Mouse (Mus musculus) kidney, adult 9 months (tissue): Measurements from ENCODE around the gene Cnga1.

ENCODE experiments used
- DNase-seq: peaks from one replicate; pipeline ENCODE4 v3.0.0; 2022

Gene Cnga1

DNA sequence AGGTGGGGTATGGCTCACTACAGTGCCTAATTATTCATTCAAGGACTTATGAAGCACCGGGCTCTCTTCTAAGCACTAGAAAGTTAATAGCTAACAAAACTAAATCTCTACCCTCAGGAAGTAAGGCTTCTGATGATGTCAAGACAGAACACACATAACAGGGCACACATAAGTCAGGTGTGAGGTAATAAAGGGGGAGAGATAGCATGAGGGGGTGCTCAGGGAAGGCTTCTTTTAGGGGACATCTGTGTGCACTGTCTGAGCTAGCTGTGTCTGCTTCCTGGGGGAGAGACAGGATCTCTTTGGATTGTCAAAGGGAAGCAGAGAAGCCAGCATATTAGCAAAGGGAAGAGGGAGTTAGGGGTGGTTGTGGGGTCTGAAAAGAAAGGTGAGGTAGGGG, at the start of gene Cnga1:
Cnga1 (minus strand) TSS at position 101 of the 400 bp plus-strand sequence.
- no peak for DNase-seq

DNA sequence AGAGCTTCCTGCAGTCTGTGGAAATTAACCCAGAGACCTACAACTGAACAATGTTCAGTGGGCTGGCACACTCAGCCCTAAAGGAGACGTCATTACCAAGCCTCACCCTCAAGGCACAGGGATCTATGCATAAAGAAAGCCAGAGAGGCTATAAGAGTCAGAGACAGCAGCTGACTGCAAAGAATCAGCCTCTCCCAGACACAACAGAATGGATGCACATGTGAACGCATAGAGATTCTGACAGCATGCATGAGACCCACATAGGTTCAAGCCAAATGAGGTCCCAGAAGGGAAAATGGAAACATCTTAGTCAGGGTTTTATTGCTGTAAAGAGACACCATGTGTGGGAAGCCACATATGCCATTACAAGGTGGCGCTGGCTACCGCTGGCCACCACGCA, 46.4 kb upstream of the Cnga1 start:
- DNase-seq: no peak

DNA sequence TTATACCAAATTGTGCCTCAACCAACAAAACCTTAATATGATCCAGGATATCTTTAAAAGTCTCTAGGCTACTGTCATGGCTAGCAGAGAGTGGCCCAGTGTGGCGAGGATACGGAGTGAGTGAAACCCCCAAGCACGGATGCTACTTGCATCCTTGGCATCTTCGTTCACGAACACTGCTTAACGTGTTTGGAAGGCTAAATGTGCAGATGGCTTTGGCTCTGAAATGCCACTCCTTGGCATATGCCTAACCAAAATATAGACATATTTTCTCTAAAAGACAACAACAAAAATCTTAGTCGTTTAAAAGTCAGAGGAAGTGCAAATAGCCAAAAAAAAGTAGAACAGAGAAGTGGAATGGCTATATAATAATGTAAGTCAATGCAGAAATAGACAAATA, 45.5 kb upstream of the Cnga1 start:
- no peak for DNase-seq

DNA sequence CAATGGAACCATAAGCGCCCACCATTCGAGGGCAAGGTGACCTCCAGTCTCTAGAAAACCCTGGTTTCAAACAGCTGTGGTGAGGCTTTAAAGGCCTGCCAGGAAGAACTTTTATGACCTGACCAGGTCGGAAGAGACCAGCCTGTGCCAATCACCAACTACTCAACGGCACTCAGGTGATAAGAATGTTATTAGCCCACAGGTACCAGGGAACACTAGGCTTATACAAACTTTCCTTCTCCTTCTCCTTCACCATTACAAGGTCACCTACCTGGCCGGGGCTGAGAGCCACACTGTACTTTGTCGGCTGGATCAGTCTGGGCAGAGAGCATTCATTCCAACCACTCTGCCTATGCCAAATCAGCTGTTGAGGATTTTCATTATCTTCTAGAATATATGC, 37.4 kb upstream of the Cnga1 start:
- DNase-seq: peak; percentile 20

DNA sequence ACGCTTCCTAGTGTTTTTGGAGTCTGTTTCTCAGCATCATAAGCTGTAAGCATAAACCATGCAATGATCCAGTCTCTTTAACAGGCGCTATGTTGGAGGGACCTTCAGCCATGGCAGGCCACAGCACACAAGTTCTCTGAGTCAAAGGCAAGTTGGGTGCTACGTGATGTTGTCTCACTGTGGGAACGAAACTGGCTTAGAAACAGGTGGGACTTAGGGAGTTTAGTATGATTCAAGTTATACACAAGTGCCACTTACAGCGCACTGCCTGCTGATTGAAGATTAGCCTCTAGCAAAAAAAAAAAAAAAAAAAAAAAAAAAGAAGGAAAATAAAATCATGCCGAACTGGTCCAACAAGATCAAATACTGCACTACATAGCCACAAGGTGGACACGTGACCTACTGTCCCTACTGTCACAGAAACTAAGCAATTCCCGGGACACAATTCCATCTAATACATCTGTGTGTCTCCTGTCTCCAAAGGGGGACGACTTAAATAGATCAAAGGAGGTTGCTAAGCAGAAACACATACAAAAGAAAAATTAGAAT, 31.0 kb upstream of the Cnga1 start:
- peak; percentile 7 for DNase-seq

DNA sequence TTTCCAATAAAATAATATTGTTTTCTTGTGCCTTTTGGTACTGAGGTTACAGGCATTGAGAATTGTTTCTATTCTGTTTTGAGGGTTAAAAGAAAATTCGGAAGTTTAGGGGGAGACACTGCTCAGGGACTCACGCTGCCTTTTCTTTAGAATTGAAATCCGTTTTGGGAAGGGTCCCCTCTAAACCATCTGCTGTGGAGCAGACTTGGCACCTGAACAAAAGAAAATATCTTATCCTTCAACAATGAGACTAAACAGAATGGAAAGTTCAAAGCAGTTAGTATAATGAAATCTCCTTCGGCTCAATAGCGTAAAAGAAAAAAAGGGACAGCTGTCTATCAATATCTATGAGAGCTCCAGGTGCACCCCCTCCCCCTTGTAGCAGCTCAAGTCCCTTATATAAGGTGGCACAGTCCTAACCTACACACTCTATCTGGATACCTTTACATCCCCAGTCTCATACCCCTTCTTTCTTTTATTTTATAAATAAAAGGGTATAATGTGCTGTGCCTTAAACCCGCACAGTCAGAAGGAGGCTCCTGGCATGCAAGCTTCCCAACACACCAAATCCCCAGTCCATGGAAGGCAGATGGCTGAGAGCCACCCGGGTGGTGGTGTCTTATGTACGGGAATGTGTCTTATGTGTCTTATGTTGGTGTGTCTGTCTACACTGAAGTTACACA, 27.1 kb upstream of the Cnga1 start:
- DNase-seq: no peak

DNA sequence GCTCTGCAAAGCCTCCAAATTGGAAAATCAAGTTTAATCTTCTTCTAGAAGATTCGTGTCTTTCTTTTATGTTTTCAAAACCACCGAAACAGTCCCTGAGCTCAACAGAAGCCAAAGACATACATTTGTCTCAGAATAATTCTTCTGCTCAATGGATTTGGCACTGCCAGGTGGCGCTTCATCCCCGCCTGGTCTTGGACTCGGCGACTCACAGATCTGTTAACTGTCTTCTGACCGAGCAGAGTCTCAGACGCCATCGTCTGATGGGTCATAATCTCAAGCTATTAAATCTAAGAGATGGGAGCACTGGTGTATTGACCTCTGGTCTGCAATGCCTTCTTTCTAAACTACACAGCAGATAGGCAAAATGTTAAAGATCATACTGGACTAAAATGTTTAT, 24.3 kb upstream of the Cnga1 start:
- no peak for DNase-seq

DNA sequence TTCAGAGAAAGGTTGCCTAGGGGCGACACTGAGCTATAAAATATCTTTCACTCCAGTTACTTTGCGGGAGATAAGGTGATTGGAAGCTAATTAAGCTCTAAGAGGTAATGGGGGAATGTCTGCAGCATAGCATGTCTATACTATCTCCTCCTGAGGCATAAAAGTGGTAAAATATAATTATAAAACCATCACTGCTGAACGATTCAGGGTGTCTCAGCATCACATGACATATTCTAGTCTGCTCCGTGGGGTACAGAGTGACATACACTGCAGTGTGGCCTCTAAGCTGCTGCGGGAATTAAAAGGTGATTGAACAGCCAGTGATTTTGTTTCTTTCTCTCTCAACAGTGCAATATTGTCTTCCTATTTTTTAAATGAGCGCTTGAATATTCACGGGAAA, 22.4 kb upstream of the Cnga1 start:
- DNase-seq: no peak

DNA sequence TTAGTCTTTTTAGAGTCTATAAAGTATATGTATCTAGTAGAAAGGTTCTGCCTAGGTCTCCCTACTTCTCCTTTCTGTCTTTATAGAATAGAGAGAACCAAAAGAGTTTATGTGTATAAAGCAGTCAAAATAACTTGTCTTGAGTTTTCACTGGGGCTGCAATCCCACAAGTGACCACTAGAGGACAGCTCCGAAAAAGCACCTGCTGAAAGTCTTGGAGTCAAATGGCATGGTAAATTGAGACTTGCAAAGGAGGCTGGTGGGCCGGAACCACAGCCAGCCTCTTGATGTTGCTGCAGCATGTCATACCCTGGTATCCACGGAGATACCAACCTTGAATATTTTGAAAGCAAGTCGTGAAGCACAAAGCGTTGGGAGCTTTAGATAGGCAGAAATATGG, 21.2 kb upstream of the Cnga1 start:
- DNase-seq: peak; percentile 50

DNA sequence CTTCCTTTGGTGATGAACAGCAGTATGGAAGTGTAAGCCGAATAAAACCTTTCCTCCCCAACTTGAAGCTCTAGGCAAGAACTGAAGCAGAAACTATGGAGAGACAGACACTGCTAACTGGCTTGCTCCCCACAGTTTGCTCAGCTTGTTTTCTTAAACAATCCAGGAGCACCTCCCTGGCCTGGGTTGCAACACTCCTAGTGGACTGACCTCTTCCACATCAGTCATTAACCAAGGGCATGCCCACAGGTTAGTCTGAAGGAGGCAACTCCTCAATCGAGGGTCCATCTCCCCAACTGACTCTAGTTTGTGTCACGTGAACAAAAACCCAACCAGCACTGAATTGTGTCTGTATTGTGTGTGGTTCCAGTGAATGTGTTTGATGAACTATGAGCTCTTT, 20.8 kb upstream of the Cnga1 start:
- DNase-seq: peak; percentile 6

DNA sequence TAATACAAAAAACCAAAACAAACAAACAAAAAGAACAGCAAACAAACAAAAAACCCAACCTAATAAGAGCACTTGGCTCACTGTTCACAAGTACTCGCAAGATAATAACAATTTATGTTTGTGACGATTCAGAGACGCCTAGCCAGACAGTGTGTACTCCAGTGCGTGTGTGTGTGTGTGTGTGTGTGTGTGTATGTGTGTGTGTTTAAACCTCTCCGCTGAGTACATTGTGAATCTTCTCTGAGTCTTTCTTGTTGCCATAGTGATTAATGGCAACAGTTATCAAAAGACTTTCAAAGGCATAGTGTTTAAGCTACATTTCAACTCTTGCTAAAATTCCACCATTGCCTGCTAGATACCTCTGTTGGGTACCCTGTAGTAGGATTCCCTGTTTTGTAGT, 20.1 kb upstream of the Cnga1 start:
- no peak for DNase-seq

DNA sequence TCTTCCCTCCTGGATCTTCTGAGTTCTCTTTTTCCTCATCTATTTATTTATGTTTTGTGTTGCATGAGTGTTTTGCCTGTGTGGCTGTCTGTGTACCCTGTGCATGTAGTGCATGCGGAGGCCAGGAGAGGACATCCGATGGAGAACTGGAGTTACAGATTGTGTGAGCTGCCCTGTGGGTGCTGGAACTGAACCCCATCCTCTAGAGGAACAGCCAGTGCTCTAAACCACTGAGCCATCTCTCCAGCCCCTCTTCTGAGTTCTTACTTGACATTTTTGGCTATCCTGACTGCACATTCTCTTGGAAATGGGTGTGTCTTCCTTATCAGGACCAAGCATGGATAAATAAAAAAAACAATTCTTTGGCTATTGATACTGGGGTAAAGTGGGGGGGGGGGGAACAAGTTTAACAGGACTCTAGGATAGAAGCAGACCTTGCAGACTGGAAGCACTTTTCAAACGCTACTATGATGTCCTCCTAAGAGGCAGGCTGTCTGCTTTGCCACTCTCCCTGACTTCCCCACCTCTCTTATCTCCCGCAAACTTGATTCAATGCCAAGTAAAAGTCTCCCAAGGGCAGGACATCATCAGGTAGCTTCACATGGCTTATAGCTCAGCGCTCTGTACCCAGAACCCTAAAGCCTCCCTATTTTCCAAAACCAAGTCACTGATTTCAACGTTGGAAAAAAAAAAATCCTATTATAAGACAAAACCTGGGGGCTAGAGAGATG, 17.1 kb upstream of the Cnga1 start:
- no peak for DNase-seq

DNA sequence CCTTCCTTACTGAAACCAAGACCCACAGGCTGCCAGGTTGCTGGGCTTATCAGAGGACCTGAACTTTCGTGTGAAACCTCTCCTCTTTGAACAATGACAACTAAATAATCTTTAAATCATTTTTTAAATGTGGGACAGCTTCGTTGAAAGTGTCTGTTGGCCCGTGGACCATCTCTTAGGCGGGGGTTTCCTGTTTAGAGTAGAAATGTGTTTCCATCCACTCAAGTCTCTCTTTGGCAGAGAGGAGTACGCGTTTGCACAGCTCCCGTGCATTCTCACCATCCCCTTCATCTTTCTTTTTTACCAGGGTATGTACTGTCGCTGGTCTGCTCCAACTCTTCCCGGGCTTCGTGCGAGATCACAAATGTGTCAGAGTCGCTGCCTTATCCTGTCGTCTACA, 14.3 kb upstream of the Cnga1 start:
- DNase-seq: no peak

DNA sequence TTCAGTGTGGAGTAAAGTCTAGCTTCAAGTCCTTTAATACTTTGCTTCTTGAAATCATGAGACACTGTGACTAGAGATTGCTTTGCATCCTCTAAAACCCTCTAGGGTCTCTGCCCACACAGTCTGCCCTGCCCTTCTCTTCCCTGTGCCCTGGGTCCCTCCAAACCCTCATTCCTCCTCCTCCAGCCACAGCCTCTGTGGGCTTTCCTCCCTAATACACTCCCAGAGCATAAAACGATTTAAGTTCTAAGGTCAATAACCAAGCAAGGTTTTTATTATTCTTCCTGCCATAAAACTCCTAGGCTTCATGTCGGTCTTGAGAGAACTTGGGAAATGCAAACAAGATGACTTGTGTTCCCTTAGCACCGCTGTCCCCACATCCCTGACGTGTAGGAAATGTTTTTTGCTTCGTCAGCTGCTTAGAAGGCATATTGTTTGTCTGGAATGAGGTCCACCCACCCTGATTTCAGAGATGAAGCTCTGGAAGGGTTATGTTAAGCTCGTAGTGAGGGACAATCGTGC, 12.3 kb upstream of the Cnga1 start:
- DNase-seq: no peak

DNA sequence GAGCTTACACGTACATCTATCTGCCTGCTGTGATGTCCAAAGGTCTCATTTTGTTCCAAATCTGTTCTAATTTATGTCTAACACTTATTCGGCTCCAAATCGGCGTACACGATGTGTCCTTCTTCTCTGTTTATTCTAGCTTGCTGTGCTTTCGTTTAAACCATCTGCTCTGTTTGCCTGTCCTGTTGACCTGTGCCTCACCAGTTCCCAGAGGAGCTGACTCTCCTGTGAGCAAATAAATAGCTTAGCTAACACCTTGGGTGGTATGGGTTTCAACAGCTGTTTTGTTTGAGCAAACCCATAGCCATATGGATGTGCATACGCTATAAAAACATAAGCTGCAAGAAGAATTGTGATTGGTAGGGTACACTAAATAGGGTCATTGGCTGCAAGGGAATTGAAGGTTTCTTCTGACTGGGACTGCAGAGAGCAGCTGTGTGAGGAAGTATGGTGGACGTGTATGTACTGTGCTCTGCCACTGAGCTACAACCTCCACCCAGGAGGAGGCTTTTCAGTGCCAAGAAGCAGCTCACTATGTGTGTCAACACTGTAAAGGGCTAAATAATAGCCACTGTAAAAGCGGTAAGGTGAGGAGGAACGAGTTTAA, 9.1 kb upstream of the Cnga1 start:
- DNase-seq: no peak

DNA sequence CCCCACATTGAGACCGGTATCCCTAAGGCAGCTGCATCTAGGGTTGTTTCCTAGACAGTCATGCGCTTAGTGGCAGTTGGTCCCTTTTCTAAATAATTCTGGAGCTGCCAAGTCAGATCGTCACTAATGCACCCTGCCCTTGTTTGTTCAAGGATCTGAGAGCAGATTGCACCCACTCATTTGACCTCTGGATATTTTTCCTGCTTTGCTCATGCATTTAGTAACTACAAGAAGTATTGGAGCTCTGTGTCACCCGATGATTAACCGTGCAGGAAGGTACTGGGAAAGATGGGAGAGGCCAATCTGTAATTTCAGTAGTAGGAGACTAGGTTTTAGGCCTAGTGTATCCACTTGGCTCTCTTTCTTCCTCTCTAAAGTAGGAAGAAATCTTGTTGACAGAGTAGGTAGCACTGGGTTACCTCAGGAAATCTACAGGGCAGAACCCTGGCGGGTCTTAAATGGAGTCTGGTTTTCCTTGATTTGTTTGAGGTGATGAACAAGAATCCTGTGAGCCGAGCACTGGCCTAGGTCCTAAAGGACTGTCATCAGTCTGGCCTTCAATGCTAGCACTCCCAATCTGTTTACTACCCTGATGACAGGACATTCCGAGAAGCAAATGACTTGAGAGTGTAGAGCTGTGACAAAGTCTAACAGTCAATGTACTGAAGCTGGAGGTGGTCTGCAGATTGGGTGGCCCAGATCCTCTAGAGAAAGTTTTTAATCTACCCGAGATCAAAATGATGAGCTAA, 5.1 kb upstream of the Cnga1 start:
- no peak for DNase-seq

DNA sequence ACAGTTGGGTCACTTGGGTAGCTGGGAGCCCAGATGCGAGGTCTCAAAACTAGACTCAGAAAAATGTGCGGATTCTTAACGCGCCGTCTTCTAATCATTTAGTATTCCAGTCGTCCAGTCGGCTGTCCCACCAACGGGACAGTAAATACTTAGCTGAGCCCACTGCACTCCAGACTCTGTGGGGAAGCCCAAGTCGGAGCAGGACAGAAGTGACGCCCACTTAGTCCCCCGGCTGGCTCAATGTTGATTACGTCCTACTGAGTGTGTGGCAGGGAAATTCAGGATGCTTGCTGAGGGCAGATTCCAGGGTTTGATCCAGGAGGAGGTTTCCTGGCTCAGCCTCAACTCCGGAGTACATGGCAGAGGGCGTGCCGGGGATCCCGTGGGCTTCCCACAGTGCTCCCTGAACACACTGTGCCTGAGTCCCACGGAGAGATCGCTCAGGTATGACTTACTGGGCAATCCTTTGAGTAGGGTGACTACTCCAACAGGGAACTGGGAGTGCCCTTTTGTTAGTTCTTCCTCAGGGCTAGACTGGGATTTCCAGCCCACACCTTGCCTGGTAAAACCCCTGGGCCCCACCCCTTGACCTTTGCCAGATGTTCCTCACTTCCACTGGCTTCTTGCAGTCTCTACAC, 4.0 kb upstream of the Cnga1 start:
- no peak for DNase-seq

DNA sequence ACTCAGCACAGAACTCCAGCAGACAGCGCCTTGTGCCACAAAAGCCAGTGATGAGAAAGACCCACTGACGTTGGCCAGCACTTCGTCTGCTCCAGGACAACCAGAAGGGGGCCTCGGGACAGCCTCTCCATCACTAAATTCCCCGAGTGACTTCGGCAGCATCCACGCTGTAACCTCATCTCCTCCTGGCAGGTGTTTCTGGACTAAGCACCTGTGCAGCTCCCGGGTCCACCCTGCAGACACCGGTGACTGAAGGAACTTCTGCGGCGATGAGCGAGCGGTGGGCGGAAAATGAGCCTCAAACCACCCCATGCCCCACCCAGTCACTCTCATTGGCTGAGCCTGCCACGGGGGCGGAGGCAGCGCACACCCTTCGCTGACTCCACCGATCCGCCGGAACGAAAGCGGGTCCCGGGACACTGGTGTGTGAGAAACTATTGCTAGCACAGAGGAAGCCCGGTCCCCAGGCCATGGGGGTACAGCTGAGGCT, 3.4 kb upstream of the Cnga1 start, which contains the start of gene Nipal1:
Nipal1 (plus strand) TSS at position 378 of the 490 bp plus-strand sequence.
- DNase-seq: peak; percentile 28

DNA sequence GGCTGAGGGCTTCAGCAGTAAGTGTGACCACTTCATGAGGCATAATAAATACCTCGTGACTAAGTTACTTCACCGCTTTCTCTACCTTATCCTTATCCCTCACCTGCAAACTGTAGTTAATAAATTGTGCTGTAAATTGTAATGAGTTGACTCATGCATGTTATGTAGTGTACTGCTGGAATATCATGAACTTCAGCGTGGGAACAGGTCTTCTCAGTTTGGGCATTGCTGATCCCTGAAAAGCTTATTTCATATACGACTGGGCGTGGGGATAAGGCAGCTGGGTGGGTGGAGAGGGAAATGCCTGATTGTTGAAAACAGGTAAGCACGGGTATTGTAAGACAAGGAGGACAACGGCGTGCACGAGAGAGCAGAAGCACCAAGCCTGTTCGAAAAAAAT, 2.9 kb upstream of the Cnga1 start:
- DNase-seq: no peak

DNA sequence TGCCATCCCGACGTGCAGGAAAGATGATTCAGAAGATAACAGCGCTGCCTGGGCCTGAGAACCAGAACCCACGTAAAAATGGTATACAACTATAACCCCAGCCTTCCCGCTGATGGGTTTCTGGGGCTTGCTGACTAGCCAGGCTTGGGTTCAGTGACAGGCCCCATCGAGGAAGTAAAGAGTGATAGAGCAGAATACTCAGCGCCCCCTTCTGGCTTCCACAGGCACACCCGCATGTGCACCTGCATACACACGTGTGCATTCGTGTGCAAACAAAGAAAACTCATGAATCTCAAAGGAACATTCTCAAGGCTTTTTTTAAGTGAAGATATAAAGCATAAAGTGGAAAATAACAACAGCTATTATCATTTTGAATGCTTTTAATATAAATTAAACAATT, 2.1 kb upstream of the Cnga1 start:
- no peak for DNase-seq

DNA sequence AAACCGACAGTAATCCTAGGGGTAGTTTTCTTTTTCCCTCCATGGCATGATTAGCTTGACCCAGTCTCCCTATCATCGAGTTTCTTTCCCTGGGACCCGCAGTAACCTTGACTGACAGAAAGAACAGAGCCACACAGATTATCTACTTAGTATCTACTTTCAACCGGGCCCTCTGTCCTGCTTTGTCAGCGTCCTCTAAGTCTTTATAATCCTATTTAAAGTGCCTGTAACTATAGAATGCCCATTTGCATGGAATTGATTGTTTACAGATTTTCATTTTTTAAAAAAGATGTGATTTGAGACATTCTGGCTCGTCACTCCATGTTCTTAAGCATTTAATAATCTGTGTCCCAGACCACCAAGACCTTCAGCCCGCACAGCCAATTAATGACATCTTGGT, 420 bp downstream of the Cnga1 start:
- DNase-seq: no peak

DNA sequence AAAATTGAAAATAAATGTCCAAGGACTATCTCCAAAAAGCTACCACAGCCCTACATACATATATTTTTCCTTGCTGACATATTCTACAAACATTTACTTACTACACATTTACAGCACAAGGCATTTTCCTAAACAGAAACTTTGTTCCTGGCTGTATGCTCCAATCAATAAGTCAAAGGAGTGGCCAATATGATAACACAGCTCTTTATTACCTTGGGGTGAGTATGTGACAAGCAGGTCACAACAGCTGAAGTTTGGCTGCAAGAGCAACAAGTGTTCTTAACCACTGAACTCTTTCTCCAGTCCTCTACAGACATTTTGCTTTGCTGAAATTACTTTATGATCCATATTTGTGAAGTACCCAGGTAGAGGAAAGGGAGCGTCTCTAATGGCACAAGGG, 4.0 kb downstream of the Cnga1 start:
- no peak for DNase-seq
